Mouse (Mus musculus): ENCODE data around the gene Yeats2.

Yeats2 gene

GRCm38 (mm10) chr16:20191161-20191882 is 50.5 kb downstream of the Yeats2 start:
- no peak for DNase-seq (ENCODE audit: low spot score in 2 of 2)

DNA sequence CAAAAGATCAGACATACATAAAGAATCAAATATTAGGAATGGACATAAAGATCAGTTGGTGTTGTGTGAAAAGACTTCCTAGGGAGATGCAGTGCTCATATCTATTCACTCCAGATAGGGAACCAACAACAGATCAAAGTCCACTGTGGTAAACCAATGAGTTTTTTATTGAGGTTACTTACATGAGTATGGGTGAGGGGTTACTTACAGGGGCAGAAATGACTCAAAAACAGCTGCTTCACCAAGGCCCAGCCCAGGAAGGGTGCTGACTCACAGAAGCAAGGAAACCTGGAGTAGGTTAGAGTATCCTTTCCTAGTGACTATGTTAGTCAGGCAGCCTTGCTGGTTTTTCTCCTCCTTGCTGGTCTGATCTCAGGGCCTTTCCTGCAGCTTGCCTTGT is 51.2 kb downstream of the Yeats2 start:
- peak in 1 of 2 experiments; percentile 14 for DNase-seq (ENCODE audit: low spot score in 2 of 2)

GRCm38 (mm10) chr16:20195546-20195945 is 54.7 kb downstream of the Yeats2 start:
- DNase-seq (ENCODE audit: low spot score in 2 of 2) = no peak

DNA sequence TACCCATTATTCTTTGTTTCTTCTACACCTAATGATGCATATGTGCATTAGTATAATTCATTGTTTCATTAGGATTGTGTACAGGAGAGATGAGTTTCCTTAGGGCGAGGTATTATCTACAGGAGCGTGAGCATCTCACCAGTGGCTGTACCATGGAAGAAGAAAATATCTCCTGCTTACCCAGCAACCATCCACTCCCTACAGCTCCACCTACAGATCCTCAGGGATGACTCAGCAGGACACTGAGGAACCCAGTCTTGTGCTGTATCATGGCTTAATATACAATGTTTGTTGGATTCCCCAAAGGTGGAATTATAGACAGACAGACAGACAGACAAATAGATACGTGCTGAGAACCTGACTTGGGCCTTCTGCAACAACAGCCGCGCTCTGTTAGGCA is 56.1 kb downstream of the Yeats2 start:
- DNase-seq (ENCODE audit: low spot score in 2 of 2) = no peak

GRCm38 (mm10) chr16:20199501-20200201 is 58.8 kb downstream of the Yeats2 start:
- DNase-seq (ENCODE audit: low spot score in 2 of 2) = no peak

- no peak for DNase-seq (ENCODE audit: low spot score in 2 of 2)
These were observed 72.8 kb downstream of the Yeats2 start for GRCm38 (mm10) chr16:20213591-20214226.

DNA sequence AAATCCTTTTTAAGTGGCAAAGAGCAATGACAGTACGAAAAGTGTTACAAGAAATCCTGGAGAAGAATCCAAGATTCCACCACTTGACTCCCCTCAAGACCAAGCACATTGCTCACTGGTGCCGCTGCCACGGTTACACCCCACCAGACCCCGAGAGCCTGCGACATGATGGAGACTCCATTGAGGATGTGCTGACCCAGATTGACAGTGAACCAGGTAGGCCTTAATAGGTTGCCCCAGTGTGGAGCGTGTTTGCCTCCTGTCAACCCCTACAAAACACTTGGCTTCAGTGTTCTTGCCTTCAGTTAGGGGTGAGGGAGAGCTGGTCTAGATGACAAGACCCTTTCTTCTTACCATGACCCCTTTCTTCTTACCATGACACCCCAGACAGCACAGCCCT is 81.9 kb downstream of the Yeats2 start:
- no peak for DNase-seq (ENCODE audit: low spot score in 2 of 2)

DNA sequence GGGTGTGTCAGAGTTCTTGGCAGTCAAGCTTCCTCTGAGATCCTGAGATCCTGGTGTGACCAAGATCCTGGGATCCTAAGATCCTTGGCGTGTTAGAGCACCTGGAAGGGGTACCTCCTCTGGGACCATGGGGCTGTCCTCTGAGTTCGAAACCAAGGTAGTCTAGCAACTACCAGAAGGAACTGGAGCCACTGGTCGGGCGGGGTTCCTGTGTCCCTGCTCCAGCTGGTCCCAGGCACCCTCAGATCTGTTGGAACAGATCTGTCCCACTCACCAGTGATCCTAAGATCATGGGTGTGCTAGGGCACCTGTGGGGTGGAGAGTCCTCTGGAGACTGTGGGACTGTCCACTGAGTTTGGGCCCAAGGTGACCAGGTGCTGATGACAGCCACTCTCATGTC is 85.8 kb downstream of the Yeats2 start:
- no peak for DNase-seq (ENCODE audit: low spot score in 2 of 2)

GRCm38 (mm10) chr16:20227504-20227903 is 86.6 kb downstream of the Yeats2 start:
- DNase-seq (ENCODE audit: low spot score in 2 of 2) = no peak

DNA sequence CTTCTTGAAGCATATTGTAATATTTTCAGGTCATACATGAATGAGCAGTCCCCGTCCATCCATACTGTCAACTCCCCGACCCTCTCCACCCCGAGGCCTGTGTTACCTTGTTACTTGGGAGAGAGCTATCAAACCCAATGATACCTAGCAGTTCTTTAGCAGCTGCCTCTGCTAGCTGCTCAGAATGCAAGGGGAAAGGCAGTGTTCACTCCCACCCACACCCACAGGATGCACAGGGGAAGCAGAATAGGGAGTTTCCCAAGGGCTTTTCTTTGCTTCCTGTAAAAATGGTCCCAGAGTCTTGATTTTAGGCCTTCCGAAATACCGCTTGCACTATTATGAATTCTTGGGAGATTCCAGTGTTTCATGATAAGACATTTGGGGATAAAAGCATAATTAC is 87.3 kb downstream of the Yeats2 start:
- DNase-seq (ENCODE audit: low spot score in 2 of 2) = no peak

DNA sequence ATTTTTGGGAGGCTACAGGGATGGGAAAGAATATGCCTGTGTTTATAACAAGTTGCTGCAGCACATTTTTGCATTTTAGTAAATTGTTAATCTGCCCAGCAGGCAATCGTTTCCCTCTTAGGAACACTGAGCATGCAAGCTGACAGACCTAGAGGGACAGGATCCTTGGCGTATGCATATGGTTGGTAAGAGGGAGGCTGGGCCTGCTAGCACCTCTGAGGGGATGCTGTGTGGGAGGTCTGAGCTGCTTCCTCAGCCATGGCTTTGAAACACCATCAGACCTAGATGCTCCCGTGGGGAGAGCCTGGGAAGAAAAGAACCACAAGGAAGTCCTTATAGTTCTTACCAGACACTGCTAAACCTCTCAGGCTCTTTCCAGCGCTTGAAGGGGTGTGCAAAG is 93.5 kb downstream of the Yeats2 start:
- DNase-seq (ENCODE audit: low spot score in 2 of 2) = no peak

- DNase-seq (ENCODE audit: low spot score in 2 of 2) = no peak
These were observed 96.6 kb downstream of the Yeats2 start for GRCm38 (mm10) chr16:20237426-20237825.

DNA sequence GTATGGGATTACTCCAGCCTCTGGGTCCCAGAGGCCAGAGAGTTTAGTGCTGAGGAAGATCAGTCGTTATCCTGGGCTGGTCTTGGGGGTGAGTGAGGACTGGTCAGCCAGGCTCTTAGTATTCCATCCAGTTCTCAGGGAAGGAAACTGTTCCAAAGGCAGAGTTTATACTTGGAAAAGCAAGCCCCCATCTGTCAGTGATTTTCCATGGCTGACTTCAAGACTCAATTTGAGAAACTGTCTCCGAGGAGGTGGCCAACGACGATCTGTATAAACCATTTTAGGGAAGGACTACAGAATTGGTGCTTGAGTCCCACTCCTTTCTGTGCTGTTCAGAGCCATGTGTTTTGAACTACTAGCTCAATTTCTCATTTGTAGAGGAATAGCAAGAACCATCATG is 97.8 kb downstream of the Yeats2 start:
- no peak for DNase-seq (ENCODE audit: low spot score in 2 of 2)

GRCm38 (mm10) chr16:20240468-20241414 is 99.9 kb downstream of the Yeats2 start, which contains the start of gene Map6d1:
Gene Map6d1, minus strand, starts transcription at chr16:20241358.
- peak in 1 of 2 experiments; percentile 40 for DNase-seq (ENCODE audit: low spot score in 2 of 2)

GRCm38 (mm10) chr16:20247103-20247502 is 106.2 kb downstream of the Yeats2 start:
- no peak for DNase-seq (ENCODE audit: low spot score in 2 of 2)

- DNase-seq (ENCODE audit: low spot score in 2 of 2) = no peak
These were observed 107.7 kb downstream of the Yeats2 start for GRCm38 (mm10) chr16:20248442-20249174.

- no peak for DNase-seq (ENCODE audit: low spot score in 2 of 2)
These were observed 117.1 kb downstream of the Yeats2 start for GRCm38 (mm10) chr16:20257926-20258325.

DNA sequence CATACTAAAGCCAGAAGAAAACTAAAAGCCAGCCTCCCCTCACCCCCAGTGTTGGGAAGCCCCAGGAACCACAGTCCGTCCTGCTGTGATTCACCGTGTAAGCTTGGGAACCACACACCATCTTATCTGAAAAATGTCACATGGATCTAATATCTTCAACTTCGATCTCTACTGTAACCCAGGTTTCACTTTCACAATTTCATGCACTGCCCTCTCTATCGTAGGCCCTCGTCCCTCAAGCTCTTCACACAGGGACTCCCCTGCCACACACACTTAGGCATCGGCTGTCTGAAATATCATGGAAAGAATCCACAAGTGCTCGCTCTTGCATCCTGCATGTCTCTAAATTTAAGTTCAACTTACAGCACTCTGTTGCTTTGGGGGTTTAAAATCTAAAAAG is 124.2 kb downstream of the Yeats2 start:
- no peak for DNase-seq (ENCODE audit: low spot score in 2 of 2)

- DNase-seq (ENCODE audit: low spot score in 2 of 2) = no peak
These were observed 130.5 kb downstream of the Yeats2 start for GRCm38 (mm10) chr16:20271339-20271738.

- no peak for DNase-seq (ENCODE audit: low spot score in 2 of 2)
These were observed 132.1 kb downstream of the Yeats2 start for GRCm38 (mm10) chr16:20272994-20273393.

GRCm38 (mm10) chr16:20279395-20279794 is 138.5 kb downstream of the Yeats2 start:
- DNase-seq (ENCODE audit: low spot score in 2 of 2) = no peak
